Mouse (Mus musculus) spleen, postnatal 0 days (tissue): ENCODE results near the gene Hnrnpul2. TPM values are rescaled to one million over a fixed set of nuclear protein-coding genes. Genes with fewer than 3 reads are reported as not detected.

Experiments
- polyA plus RNA-seq: library from polyadenylated mRNA; unstranded; fragments of >200 nt; fragmentation: Nextera tagmentation; extraction: Ambion mirVana; gene quantifications from 2 replicates; pipeline ENCODE4 v1.2.1, GENCODE M21; 2015

Hnrnpul2 gene
- 5.6 and 5.7 TPM in 2 replicates for polyA plus RNA-seq

GRCm38 (mm10) chr19:8819596-8820423 is at the start of gene Hnrnpul2:
TSS of gene Hnrnpul2 (plus strand) at chr19:8820010.

GRCm38 (mm10) chr19:8770567-8771270 is 49.1 kb upstream of the Hnrnpul2 start, which contains the start of gene Tmem223:
TSS of gene Tmem223 (plus strand) at chr19:8770996.

GRCm38 (mm10) chr19:8774086-8774835 is 45.5 kb upstream of the Hnrnpul2 start, which contains the start of gene Tmem179b:
TSS of gene Tmem179b (minus strand) at chr19:8774467.

GRCm38 (mm10) chr19:8786008-8786781 is 33.6 kb upstream of the Hnrnpul2 start, which contains the start of gene Taf6l:
TSS of gene Taf6l (minus strand) at chr19:8786417.

GRCm38 (mm10) chr19:8798264-8798946 is 21.4 kb upstream of the Hnrnpul2 start, which contains the start of gene Polr2g:
TSS of gene Polr2g (minus strand) at chr19:8798577.

GRCm38 (mm10) chr19:8802130-8802821 is 17.5 kb upstream of the Hnrnpul2 start, which contains the start of gene Zbtb3:
TSS of gene Zbtb3 (plus strand) at chr19:8802555.

GRCm38 (mm10) chr19:8818801-8819595 is 812 bp upstream of the Hnrnpul2 start, which contains the start of gene Ttc9c:
TSS of gene Ttc9c (minus strand) at chr19:8819333.

GRCm38 (mm10) chr19:8829660-8830059 is 9.8 kb downstream of the Hnrnpul2 start, which contains the start of gene AC129217.1:
TSS of gene AC129217.1 (plus strand) at chr19:8829773.

GRCm38 (mm10) chr19:8837251-8837791 is 17.5 kb downstream of the Hnrnpul2 start, which contains the start of gene Bscl2:
TSS of gene Bscl2 (plus strand) at chr19:8837467.

GRCm38 (mm10) chr19:8839103-8839907 is 19.5 kb downstream of the Hnrnpul2 start, which contains the start of gene Gng3:
TSS of gene Gng3 (minus strand) at chr19:8839194.

GRCm38 (mm10) chr19:8850402-8850901 is 30.6 kb downstream of the Hnrnpul2 start, which contains the start of gene Lrrn4cl:
TSS of gene Lrrn4cl (plus strand) at chr19:8850768.

GRCm38 (mm10) chr19:8871267-8872186 is 51.7 kb downstream of the Hnrnpul2 start, which contains the start of gene Ubxn1:
TSS of gene Ubxn1 (plus strand) at chr19:8871496.

GRCm38 (mm10) chr19:8880311-8881033 is 60.7 kb downstream of the Hnrnpul2 start, which contains the start of gene Uqcc3:
TSS of gene Uqcc3 (minus strand) at chr19:8880923.

GRCm38 (mm10) chr19:8883616-8884015 is 63.8 kb downstream of the Hnrnpul2 start, which contains the start of the genes Lbhd1 and Gm49403:
TSS of gene Lbhd1 (plus strand) at chr19:8883732.
TSS of gene Gm49403 (plus strand) at chr19:8883930.

